Mouse (Mus musculus) heart, embryonic 11.5 days (tissue): Measurements from ENCODE around the gene Phactr3. TPM values are rescaled to one million over a fixed set of nuclear protein-coding genes. Genes with fewer than 3 reads are reported as not detected.

Source experiments
- ATAC-seq: fragments of 200-750 bp; cut with Nextera tagmentation; replicated peaks from 2 replicates; pipeline ENCODE4 v1.8.0; 2017; ENCODE audit warnings: moderate library complexity; ENCODE audit not compliant: insufficient number of reproducible peaks, low FRiP score, low TSS enrichment
- H3K27ac ChIP-seq: fragments of 300-500 bp; sonication (generic); 2 replicates; pipeline ENCODE4 v1.5.1; 2014; ENCODE audit warnings: mild to moderate bottlenecking, low read depth, low read length
- H3K27me3 ChIP-seq: fragments of 300-500 bp; sonication (generic); 2 replicates; pipeline ENCODE4 v1.6.1; 2014; ENCODE audit warnings: mild to moderate bottlenecking, low read length, mixed read lengths; ENCODE audit not compliant: control insufficient read depth, insufficient read depth
- H3K36me3 ChIP-seq: fragments of 300-500 bp; sonication (generic); 2 replicates; pipeline ENCODE4 v1.6.1; 2014; ENCODE audit warnings: mild to moderate bottlenecking, low read length, moderate library complexity, mixed read lengths; ENCODE audit not compliant: control insufficient read depth, insufficient read depth
- H3K4me1 ChIP-seq: fragments of 300-500 bp; sonication (generic); 2 replicates; pipeline ENCODE4 v1.6.1; 2014; ENCODE audit warnings: low read length; ENCODE audit not compliant: control insufficient read depth, insufficient read depth
- H3K4me2 ChIP-seq: fragments of 300-500 bp; sonication (generic); 2 replicates; pipeline ENCODE4 v1.6.1; 2014; ENCODE audit warnings: mild to moderate bottlenecking, moderate library complexity
- H3K4me3 ChIP-seq: fragments of 300-500 bp; sonication (generic); 2 replicates; pipeline ENCODE4 v1.5.1; 2014; ENCODE audit warnings: low read depth, low read length
- H3K9ac ChIP-seq: fragments of 300-500 bp; sonication (generic); 2 replicates; pipeline ENCODE4 v1.6.1; 2014; ENCODE audit warnings: mild to moderate bottlenecking, low read depth, low read length, moderate library complexity
- H3K9me3 ChIP-seq: fragments of 300-500 bp; sonication (generic); replicated peaks from 2 replicates; pipeline ENCODE4 v1.6.1; 2016; ENCODE audit warnings: low read length; ENCODE audit not compliant: control insufficient read depth
- WGBS: fragments of 180-500 bp; shearing (Covaris S2); extraction: QIAGEN DNeasy Blood & Tissue Kit; methylation state at CpG from one replicate; pipeline ENCODE4 v1.1.7; 2014; ENCODE audit not compliant: insufficient replicate concordance; 5-methylcytosine and 5-hydroxymethylcytosine counted together
- polyA plus RNA-seq: library from polyadenylated mRNA; unstranded; fragments of >200 nt; fragmentation: Nextera tagmentation; extraction: Ambion mirVana; gene quantifications from 2 replicates; pipeline ENCODE4 v1.2.1, GENCODE M21; 2014

Gene Phactr3
- polyA plus RNA-seq, 1 experiment from 2014 or later: 11.7 TPM

GRCm38 (mm10) chr2:178342597-178342996 lies 223.8 kb downstream of the Phactr3 start:
- H3K9me3 ChIP-seq: no peaks in the 10 kb centered on the region
- H3K27me3 ChIP-seq: no peaks in the 10 kb centered on the region
- H3K4me1 ChIP-seq: no peaks in the 10 kb centered on the region
- no peak for ATAC-seq
- H3K36me3 ChIP-seq: no peaks in the 10 kb centered on the region
- H3K4me2 ChIP-seq: no peak overlapping the region
- WGBS: 75% methylated on average over 4 of the region's 4 CpGs
- no peak overlapping the region for H3K4me3 ChIP-seq
- H3K9ac ChIP-seq: no peak overlapping the region
- no peak overlapping the region for H3K27ac ChIP-seq

Other genes starting within 250 kb of the Phactr3 start
- 4.5 and 5.6 TPM in 2 replicates for gene Gm14327, start 221.9 kb upstream of the Phactr3 start, polyA plus RNA-seq
- not detected in 2 replicates for gene Zfp972, start 193.4 kb upstream of the Phactr3 start, polyA plus RNA-seq
- gene Gm14326, start 161.7 kb upstream of the Phactr3 start, polyA plus RNA-seq: 21.8 and 23.8 TPM in 2 replicates
- gene Zfp971, start 95.7 kb upstream of the Phactr3 start, polyA plus RNA-seq: 17.3 and 18.1 TPM in 2 replicates
- 14.9 and 15.6 TPM in 2 replicates for gene Zfp931, start 40.5 kb upstream of the Phactr3 start, polyA plus RNA-seq